Mouse (Mus musculus): ENCODE results near the gene Myh6. TPM values are rescaled to one million over a fixed set of nuclear protein-coding genes. Genes with fewer than 3 reads are reported as not detected.

Gene Myh6
- polyA plus RNA-seq, 1 experiment from 2014 or later, result 0.18 TPM

DNA sequence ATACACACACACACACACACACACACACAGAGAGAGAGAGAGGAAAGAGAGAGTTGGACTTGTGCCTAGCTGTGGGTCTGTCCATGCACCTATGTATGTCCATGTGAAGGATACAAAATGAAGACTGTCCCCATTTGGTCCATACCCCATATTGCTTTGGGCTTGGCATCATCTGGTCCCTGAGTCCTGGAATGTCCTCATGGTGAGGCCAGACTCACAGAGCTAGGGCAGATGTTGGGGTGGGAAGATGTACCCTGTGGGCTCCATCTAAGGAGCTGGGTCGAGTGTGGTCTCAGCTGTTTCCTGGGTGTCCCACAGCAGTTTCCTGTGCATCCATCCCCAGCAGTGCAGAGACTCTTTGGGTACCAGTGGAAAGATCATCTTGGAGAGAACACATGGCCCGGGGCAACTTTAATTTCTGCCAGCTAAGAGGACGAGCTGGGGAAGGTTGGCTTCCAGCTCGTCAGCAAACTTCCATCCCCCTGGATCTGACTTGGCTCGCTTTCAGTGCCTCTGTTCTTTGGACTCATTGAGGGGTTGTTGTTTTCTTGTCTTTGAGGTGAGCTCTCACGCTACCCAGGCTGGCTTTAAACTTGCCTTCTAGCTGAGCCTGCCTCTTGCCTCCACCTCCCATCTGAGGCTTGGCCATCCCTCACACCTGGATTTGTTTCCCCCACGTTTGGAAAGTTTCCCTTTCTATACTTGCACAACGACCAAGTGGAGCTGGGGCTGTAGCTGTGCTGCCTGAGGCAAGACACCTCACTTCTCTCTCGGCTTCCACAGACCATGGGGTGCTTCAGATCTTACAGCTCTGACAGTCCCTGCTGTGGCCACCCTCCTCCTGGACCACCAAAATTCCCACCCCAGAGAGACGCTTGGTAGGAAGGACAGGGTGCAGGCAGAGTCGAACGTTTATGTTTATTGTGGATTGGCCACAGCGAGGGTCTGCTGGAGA, 25.4 kb downstream of the Myh6 start:
- DNase-seq (ENCODE audit: low read depth, low spot score) (no peak), ATAC-seq (no peak)
- ChIA-PET POLR2A (no interaction called here), CTCF (interaction anchor here (1.7 to 2.4 kb wide), 2 partner anchors 11 to 41 kb away, joined by 6 to 9 read pairs; no protein-coding TSS in a partner anchor)
- in situ Hi-C loops (cut with MboI; ENCODE audit: low pct_unique_long_range_greater_than_20kb), result no loop called here
- no peak for TF ChIP-seq CTCF (IDR thresholded peaks at IDR 0.05)
- H3K27me3 ChIP-seq, result no peaks in the 10 kb centered on the region

DNA sequence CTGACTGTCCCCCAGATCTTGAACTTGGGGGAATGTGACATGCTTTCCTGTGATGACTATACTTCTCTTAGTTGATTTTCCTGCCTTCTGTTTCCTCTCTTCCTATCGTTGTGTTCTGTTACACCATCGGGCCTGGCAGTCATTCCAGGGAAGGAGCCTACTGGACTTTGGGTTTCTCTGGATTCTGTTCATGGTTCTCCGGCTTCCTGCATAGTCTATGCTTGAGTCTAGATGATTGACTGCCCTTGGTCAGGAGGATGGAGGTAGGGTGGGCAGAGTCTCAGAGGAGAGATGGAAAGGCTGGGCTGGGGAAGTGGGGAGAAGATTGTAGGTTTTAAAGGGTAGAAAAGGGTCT, 26.6 kb downstream of the Myh6 start:
- CTCF ChIA-PET, result interaction anchor here (0.7 to 2.4 kb wide), 14 partner anchors 10 to 96 kb away, joined by 3 to 9 read pairs (median 4); no protein-coding TSS in a partner anchor
- POLR2A ChIA-PET, result no interaction called here
- DNase-seq (ENCODE audit: low read depth, low spot score), result no peak
- peaks cover 9% of the 10 kb centered on the region for H3K27me3 ChIP-seq
- no peak for ATAC-seq
- no peak for TF ChIP-seq CTCF (IDR thresholded peaks at IDR 0.05)
- in situ Hi-C loops (cut with MboI; ENCODE audit: low pct_unique_long_range_greater_than_20kb), result no loop called here

DNA sequence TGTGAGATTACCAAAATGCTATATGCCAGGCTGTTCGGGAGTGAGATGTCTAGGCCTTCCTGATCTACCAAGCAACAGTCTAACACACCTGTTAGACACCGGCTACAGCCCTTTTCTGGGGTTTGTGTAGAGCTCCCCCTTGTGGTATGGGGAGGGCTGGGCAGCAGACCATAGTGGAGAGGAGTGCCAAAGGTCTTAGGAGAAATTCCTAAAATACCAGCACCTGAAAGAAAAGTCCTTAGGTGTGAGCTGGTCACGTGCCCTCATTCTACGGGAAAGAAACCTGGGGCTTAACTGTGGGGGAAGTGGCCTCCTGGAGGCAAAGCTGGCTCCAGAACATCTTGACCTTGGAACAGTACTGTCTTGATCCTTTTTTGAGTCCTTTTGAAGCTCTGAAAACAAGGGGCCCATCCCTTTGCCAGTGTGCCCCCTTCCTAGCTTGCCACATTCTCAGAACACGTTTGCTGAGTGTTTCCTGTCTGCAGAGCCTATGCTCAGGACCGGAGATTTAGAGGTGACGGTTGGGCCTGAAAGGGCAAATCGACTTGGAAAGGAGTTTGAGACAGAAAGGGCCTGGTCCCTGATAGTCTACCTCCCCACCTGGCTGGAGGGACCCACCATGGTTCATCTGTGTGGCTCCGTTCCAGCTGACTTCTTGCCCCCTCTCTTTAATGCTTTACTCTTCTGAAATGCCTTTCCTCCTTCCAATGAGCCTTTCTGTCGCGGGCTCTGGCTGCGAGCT, 27.1 kb downstream of the Myh6 start:
- POLR2A ChIA-PET, result no interaction called here
- peaks cover 14% of the 10 kb centered on the region for H3K27me3 ChIP-seq
- in situ Hi-C loops (cut with MboI; ENCODE audit: low pct_unique_long_range_greater_than_20kb), result loop anchor here (5.0 kb wide), 2 partner anchors 37 to 97 kb away; no protein-coding TSS in a partner anchor
- ATAC-seq, result peak; percentile 59
- no peak for TF ChIP-seq CTCF (IDR thresholded peaks at IDR 0.05)
- DNase-seq (ENCODE audit: low read depth, low spot score), result no peak
- CTCF ChIA-PET, result interaction anchor here (0.7 to 2.4 kb wide), 15 partner anchors 9 to 96 kb away, joined by 3 to 9 read pairs (median 4); no protein-coding TSS in a partner anchor

- CTCF ChIA-PET, result interaction anchor here (1.0 to 2.4 kb wide), 9 partner anchors 12 to 95 kb away, joined by 3 to 9 read pairs (median 3); no protein-coding TSS in a partner anchor
- in situ Hi-C loops (cut with MboI; ENCODE audit: low pct_unique_long_range_greater_than_20kb), result loop anchor here (5.0 kb wide), 2 partner anchors 36 to 96 kb away; no protein-coding TSS in a partner anchor
- no peak for TF ChIP-seq CTCF (IDR thresholded peaks at IDR 0.05)
- POLR2A ChIA-PET, result no interaction called here
- DNase-seq (ENCODE audit: low read depth, low spot score), result no peak
- peaks cover 16% of the 10 kb centered on the region for H3K27me3 ChIP-seq
- ATAC-seq, result no peak
Measured at GRCm38 (mm10) chr14:54938431-54939219, 28.1 kb downstream of the Myh6 start.

DNA sequence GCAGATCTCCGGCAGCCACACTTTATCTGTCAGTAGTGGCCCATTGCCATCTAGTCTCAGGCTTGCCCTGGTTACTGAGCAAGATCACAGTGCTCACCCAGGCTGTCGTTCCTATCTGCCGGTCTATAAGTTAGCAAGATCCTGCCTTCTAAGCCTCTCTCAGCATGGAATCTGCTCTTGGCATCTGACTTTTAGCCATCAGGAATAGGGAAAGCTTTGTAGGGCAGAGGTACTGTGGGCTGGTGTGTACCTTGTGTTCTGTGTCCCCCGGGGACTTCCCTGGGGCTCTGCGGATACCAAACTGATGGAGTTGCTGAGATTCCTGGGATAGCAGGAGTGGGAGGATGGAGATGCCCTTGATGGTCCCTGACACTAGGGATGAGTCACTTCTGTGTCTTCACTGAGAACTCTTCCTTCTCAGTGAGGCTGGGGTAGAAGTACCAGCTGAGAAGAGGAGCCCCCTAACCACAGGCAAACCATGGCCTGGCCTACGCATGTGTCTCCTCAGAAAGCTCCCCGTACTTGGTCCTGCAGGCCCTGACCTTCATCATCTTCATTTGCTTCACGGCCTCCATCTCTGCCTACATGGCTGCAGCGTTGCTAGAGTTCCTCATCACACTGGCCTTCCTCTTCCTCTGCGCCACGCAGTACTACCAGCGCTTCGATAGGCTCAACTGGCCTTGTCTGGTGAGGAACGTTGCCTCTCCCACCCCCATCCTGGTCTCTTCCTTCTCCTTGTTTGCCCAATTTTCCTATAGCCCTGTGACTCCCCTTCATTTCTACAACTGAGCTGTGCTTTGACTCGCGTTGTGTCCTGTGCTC, 29.2 kb downstream of the Myh6 start:
- DNase-seq (ENCODE audit: low read depth, low spot score), result no peak
- no peak for ATAC-seq
- in situ Hi-C loops (cut with MboI; ENCODE audit: low pct_unique_long_range_greater_than_20kb), result loop anchor here (5.0 kb wide), 2 partner anchors 35 to 95 kb away; no protein-coding TSS in a partner anchor
- peaks cover 20% of the 10 kb centered on the region for H3K27me3 ChIP-seq
- ChIA-PET POLR2A (no interaction called here), CTCF (interaction anchor here (1.2 kb wide), 1 partner anchor 17 kb away, joined by 3 read pairs; no protein-coding TSS in a partner anchor)
- no peak for TF ChIP-seq CTCF (IDR thresholded peaks at IDR 0.05)

GRCm38 (mm10) chr14:54936831-54937160, 29.9 kb downstream of the Myh6 start:
- POLR2A ChIA-PET, result no interaction called here
- TF ChIP-seq CTCF (IDR thresholded peaks at IDR 0.05), result no peak
- DNase-seq (ENCODE audit: low read depth, low spot score), result no peak
- peaks cover 20% of the 10 kb centered on the region for H3K27me3 ChIP-seq
- ATAC-seq, result no peak
- CTCF ChIA-PET, result no interaction called here
- in situ Hi-C loops (cut with MboI; ENCODE audit: low pct_unique_long_range_greater_than_20kb), result loop anchor here (5.0 kb wide), 2 partner anchors 34 to 94 kb away; no protein-coding TSS in a partner anchor

DNA sequence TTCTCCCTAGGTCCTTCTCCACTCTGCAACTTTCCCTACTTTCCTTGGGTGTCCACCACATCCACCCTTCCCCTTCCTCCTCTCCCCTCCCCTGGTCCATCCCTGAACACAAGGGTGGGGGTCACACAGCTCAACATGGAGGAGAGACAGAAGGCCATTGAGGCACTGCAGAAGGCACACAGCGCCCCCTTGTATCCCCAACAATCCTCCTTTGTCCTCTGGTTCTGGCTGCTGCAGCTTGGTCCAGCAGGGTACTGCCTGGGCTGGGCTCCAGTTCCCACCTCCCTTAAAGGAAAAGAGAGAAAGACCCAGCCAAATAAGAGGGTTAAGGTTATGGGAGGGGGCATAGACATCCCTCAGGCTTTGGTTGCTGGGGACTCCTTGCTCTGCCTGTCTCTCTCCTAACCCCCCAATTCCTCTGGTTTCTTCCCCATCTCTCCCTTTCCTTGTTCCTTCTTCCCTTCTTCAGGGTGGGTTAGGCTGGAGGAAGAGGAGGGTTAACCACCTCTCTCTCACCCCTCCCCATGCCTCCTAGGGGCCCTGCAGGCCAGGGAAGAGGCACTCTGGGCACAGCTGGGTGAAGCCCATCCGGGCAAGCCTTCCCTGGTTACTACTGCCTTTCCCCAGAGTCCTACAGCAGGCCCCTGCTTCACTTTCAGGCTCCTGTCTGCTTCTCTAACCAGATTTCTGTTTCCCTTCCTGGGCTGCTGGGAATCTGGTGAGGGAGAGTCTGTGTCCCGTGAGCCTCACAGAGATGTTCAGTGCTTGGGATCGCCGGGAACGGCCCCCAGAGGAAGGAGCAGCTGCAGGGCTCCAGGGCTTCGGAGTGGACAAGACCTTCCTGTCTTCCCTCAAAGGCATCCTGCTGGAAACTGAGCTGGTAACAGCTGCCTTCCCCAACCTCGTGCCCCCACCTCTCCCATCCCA, 30.6 kb downstream of the Myh6 start, which contains the start of gene Cmtm5:
Gene Cmtm5, plus strand, starts transcription at position 358 of the 927 bp plus-strand sequence.
- DNase-seq (ENCODE audit: low read depth, low spot score), result no peak
- in situ Hi-C loops (cut with MboI; ENCODE audit: low pct_unique_long_range_greater_than_20kb), result loop anchor here (5.0 kb wide), 2 partner anchors 34 to 94 kb away; no protein-coding TSS in a partner anchor
- no peak for TF ChIP-seq CTCF (IDR thresholded peaks at IDR 0.05)
- no peak for ATAC-seq
- H3K27me3 ChIP-seq, result peaks cover 20% of the 10 kb centered on the region
- ChIA-PET POLR2A (no interaction called here), CTCF (no interaction called here)

DNA sequence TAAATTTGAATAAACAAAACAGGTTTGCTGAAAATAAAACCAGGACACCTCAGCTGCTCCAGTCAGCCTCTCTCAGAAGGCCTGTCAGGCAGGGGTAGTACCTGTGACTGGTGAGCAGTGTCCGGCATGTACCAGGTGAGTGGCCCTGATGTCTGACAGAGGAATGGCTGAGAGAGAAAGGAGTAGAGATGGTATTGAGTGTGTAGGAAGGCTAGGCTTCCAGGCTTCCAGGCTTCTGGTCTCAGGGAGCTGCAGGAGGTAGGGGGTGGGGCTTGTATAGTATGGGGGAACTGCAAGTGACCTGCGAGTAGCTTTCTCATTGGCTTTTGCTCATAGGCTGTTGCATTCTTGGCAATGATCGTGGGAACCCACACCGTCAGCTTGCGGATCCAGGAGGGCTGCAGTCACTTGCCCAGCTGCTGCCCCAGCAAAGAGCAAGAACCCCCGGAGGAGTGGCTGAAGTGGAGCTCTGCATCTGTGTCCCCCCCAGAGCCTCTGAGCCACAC, 34.0 kb downstream of the Myh6 start, which contains the start of gene Il25:
Gene Il25, plus strand, starts transcription at position 51 of the 506 bp plus-strand sequence.
- POLR2A ChIA-PET, result interaction anchor here (1.2 kb wide), 1 partner anchor 13 kb away, joined by 3 read pairs; no protein-coding TSS in a partner anchor
- TF ChIP-seq CTCF (IDR thresholded peaks at IDR 0.05), result no peak
- peaks cover 20% of the 10 kb centered on the region for H3K27me3 ChIP-seq
- CTCF ChIA-PET, result no interaction called here
- DNase-seq (ENCODE audit: low read depth, low spot score) (no peak), ATAC-seq (no peak)
- in situ Hi-C loops (cut with MboI; ENCODE audit: low pct_unique_long_range_greater_than_20kb), result no loop called here
